Mouse (Mus musculus): ENCODE data around the gene 4921524J17Rik. TPM values are rescaled to one million over a fixed set of nuclear protein-coding genes. Genes with fewer than 3 reads are reported as not detected.

Gene 4921524J17Rik
- total and polyA plus RNA-seq, 2 experiments from 2014 or later: 40.1 to 75.7 TPM

DNA sequence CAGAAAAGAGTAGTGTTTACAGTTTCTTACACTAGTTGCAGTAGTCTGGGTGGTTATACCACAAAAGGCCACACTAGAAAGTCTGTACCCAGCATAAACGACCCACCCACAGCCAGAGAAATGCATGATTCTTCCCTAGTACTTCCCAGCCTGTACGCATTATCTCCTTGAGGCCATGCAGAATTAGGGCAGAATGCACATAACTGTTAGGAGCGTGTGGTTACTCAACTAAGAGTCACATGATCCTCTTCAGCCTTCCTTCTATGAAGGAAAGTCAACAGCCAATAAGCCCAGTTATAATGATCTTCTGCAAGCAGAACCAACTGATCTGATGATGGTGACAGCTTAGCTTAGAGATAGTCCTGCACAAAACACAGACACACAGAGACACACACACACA is 26.9 kb upstream of the 4921524J17Rik start:
- no peak for TF ChIP-seq CTCF (IDR thresholded peaks at IDR 0.05; ENCODE audit: low read depth)
- ATAC-seq: no peak
- H3K4me1 ChIP-seq (ENCODE audit: insufficient read depth): no peaks in the 10 kb centered on the region
- 78% methylated on average over 3 of the region's 3 CpGs for WGBS
- no peaks in the 10 kb centered on the region for H3K27me3 ChIP-seq (ENCODE audit: insufficient read depth, low read length)
- no peaks in the 10 kb centered on the region for H3K9me3 ChIP-seq (ENCODE audit: low read length)
- H3K36me3 ChIP-seq (ENCODE audit: insufficient read depth): no peaks in the 10 kb centered on the region
- DNase-seq: no peak
- H3K4me2 ChIP-seq (ENCODE audit: low read depth): no peak overlapping the region
- H3K4me3 ChIP-seq (ENCODE audit: low read depth, low read length): no peak overlapping the region
- no peak overlapping the region for H3K9ac ChIP-seq
- no peak overlapping the region for H3K27ac ChIP-seq (ENCODE audit: low read depth, low read length)

DNA sequence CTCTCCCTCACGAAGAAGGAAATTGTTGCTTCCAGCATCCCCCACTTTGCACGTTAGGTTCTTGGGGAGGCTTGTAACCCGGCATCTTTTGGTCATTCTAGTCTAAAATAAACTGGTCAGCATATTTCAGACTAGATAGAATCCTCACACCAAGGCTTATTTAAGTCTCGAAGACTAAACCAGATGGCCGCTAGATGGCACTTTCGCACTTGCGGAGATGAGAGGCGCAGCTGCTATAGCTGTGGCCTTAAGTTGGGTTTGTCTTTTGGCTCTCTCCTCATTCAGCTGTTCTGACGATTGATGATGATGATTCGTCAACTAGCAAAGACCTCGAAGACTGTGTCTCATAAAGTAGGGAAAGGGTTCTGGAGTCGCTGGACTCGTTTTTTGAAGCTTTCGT is 23.9 kb upstream of the 4921524J17Rik start:
- Histone ChIP-seq H3K9me3 (ENCODE audit: low read length) (no peaks in the 10 kb centered on the region), H3K9ac (no peak overlapping the region), H3K4me2 (ENCODE audit: low read depth) (no peak overlapping the region), H3K27ac (ENCODE audit: low read depth, low read length) (no peak overlapping the region), H3K4me1 (ENCODE audit: insufficient read depth) (no peaks in the 10 kb centered on the region; the same call in 1 of the 2 replicates), H3K27me3 (ENCODE audit: insufficient read depth, low read length) (no peaks in the 10 kb centered on the region), H3K4me3 (ENCODE audit: low read depth, low read length) (no peak overlapping the region), H3K36me3 (ENCODE audit: insufficient read depth) (no peaks in the 10 kb centered on the region)
- DNase-seq: peak; percentile 93
- peak; percentile 81 for ATAC-seq
- WGBS: 13% methylated on average over 14 of the region's 14 CpGs
- peak; percentile 90 for TF ChIP-seq CTCF (IDR thresholded peaks at IDR 0.05; ENCODE audit: low read depth)

DNA sequence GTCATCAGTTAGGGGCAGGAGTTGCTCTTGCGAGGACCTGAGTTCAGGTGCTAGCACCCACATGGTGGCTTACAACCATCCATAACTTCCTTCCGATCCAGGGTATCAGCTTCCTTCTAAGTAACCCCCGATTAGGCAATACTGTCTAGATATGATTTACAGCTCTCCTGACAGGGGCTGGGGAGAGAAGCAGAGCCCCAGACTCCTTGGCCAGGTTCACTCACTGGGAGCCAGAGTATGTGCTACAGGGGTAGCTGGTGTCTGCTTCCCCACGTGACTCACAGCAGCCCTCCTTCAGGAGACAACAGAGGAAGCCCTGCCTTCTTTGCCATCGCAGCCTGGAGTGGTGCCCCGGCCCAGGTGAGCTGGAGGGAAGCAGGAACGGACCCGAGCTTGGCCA is 22.1 kb upstream of the 4921524J17Rik start:
- DNase-seq (no peak), ATAC-seq (no peak)
- WGBS: 69% methylated on average over 8 of the region's 8 CpGs
- TF ChIP-seq CTCF (IDR thresholded peaks at IDR 0.05; ENCODE audit: low read depth): no peak
- Histone ChIP-seq H3K4me1 (ENCODE audit: insufficient read depth) (no peaks in the 10 kb centered on the region; the same call in 1 of the 2 replicates), H3K9ac (no peak overlapping the region), H3K4me2 (ENCODE audit: low read depth) (no peak overlapping the region), H3K27ac (ENCODE audit: low read depth, low read length) (no peak overlapping the region), H3K4me3 (ENCODE audit: low read depth, low read length) (no peak overlapping the region), H3K36me3 (ENCODE audit: insufficient read depth) (no peaks in the 10 kb centered on the region), H3K9me3 (ENCODE audit: low read length) (no peaks in the 10 kb centered on the region), H3K27me3 (ENCODE audit: insufficient read depth, low read length) (no peaks in the 10 kb centered on the region)

DNA sequence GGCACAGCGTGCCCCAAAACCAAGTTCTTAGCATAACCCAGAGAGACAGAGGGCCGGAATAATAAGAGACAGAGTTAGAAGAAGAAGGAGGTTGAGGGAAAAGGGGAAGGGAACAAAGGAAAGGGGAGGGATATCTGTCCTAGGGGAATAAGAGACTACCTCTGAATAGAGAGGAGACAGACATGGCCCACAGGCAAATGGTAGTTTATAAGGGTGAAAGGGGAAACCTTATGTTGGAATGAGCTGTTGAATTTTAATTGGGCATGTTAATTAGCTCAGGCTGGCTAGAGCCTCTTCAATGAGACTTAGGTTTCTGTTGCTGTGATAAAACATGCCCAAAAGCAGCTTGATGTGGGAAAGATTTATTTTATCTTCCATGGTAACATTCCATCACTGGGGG is 20.6 kb upstream of the 4921524J17Rik start:
- Histone ChIP-seq H3K9ac (no peak overlapping the region), H3K36me3 (ENCODE audit: insufficient read depth) (no peaks in the 10 kb centered on the region), H3K4me3 (ENCODE audit: low read depth, low read length) (no peak overlapping the region), H3K27me3 (ENCODE audit: insufficient read depth, low read length) (no peaks in the 10 kb centered on the region), H3K4me1 (ENCODE audit: insufficient read depth) (no peaks in the 10 kb centered on the region; the same call in 1 of the 2 replicates), H3K4me2 (ENCODE audit: low read depth) (no peak overlapping the region), H3K27ac (ENCODE audit: low read depth, low read length) (no peak overlapping the region), H3K9me3 (ENCODE audit: low read length) (no peaks in the 10 kb centered on the region)
- TF ChIP-seq CTCF (IDR thresholded peaks at IDR 0.05; ENCODE audit: low read depth): no peak
- ATAC-seq (peak; percentile 25; the same call in 1 of the 2 replicates), DNase-seq (no peak)
- 31% methylated on average over 2 of the region's 2 CpGs for WGBS

DNA sequence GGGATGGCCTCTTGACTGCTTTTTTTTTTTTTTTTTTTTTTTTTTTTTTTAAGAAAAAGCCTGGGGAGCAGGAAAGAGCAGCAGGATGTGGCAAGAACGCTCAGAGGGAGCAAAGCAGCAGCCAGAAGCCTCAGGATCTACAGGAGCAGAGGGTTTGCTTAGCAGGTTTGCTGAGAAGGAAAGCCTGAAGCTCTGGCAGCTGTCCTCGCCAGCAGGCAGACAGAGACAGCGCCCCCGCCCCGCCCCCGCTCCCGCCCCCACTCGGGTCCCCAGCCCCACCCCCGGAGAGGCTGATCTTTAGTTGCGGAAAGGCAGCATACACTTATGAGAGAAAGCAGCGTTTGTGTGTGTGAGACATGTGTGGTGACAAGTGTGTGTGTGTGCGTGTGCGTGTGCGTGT is 19.7 kb upstream of the 4921524J17Rik start:
- Histone ChIP-seq H3K4me1 (ENCODE audit: insufficient read depth) (no peaks in the 10 kb centered on the region; the same call in 1 of the 2 replicates), H3K36me3 (ENCODE audit: insufficient read depth) (no peaks in the 10 kb centered on the region), H3K27ac (ENCODE audit: low read depth, low read length) (no peak overlapping the region), H3K4me3 (ENCODE audit: low read depth, low read length) (peak overlapping the region; percentile 7; the same call in 1 of the 2 replicates), H3K4me2 (ENCODE audit: low read depth) (peak overlapping the region; percentile 29), H3K27me3 (ENCODE audit: insufficient read depth, low read length) (no peaks in the 10 kb centered on the region), H3K9ac (no peak overlapping the region), H3K9me3 (ENCODE audit: low read length) (no peaks in the 10 kb centered on the region)
- no peak for TF ChIP-seq CTCF (IDR thresholded peaks at IDR 0.05; ENCODE audit: low read depth)
- 20% methylated on average over 14 of the region's 14 CpGs for WGBS
- DNase-seq (peak; percentile 41), ATAC-seq (peak; percentile 52)

DNA sequence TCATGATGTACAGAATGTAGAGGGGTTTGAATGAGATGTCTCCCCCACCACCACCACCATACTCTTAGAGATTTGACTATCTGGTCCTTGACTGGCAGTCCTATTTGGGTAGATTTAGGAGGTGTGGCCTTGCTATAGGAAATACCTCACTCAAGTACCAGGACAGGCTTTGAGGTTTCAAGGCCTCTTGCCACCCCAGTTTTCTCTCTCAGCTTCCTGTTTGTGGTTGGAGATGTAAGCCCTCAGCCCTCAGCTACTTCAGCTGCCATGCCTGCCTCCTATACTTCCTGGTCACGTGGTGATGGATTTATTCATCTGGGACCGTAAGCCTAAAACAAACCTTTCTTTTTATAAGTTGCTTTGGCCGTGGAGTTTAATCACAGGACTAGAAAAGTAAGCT is 17.7 kb upstream of the 4921524J17Rik start:
- Histone ChIP-seq H3K9me3 (ENCODE audit: low read length) (no peaks in the 10 kb centered on the region), H3K9ac (no peak overlapping the region), H3K27me3 (ENCODE audit: insufficient read depth, low read length) (no peaks in the 10 kb centered on the region), H3K4me1 (ENCODE audit: insufficient read depth) (no peaks in the 10 kb centered on the region; the same call in 1 of the 2 replicates), H3K27ac (ENCODE audit: low read depth, low read length) (no peak overlapping the region), H3K4me2 (ENCODE audit: low read depth) (no peak overlapping the region), H3K36me3 (ENCODE audit: insufficient read depth) (no peaks in the 10 kb centered on the region), H3K4me3 (ENCODE audit: low read depth, low read length) (no peak overlapping the region)
- no peak for ATAC-seq
- DNase-seq: no peak
- no peak for TF ChIP-seq CTCF (IDR thresholded peaks at IDR 0.05; ENCODE audit: low read depth)
- 88% methylated on average over 3 of the region's 3 CpGs for WGBS

DNA sequence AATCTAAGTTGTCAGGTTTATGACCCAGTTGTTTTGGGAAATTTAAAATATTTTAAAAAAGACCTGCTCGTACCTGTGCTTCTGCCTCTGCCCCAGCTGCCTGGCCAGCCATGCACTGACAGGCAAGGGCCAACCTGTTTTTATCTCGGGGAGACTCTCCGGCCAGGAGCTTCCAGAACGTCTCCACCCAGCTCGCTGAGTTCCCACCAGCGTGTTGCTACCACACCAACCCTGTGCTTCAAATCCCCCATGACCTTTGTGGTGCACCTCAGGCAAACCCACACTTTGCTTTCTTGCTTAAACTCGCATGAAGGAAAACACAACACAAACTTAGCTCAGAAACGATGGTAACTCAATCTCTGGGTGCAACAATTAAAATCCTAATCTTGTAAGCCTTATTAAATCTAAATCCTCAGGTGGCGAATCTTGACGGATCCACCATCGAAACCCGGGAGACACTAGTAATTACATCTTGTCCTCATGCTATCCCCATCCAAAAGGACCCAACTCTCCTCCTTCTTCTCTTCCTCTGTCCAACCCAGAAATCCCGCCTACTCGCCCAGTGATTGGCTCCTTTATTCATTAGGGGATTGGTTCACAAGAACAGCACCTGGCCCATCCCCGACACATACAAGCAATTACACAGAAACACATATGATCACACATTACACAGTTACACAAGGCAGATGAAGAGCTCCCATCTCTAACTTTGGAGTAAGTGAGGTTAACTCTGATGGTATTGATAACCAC is 13.5 kb upstream of the 4921524J17Rik start:
- no peak for TF ChIP-seq CTCF (IDR thresholded peaks at IDR 0.05; ENCODE audit: low read depth)
- no peak for ATAC-seq
- H3K9ac ChIP-seq: no peak overlapping the region
- no peaks in the 10 kb centered on the region for H3K27me3 ChIP-seq (ENCODE audit: insufficient read depth, low read length)
- H3K4me2 ChIP-seq (ENCODE audit: low read depth): no peak overlapping the region
- H3K4me3 ChIP-seq (ENCODE audit: low read depth, low read length): no peak overlapping the region
- H3K27ac ChIP-seq (ENCODE audit: low read depth, low read length): no peak overlapping the region
- H3K9me3 ChIP-seq (ENCODE audit: low read length): no peaks in the 10 kb centered on the region
- no peaks in the 10 kb centered on the region for H3K4me1 ChIP-seq (ENCODE audit: insufficient read depth)
- H3K36me3 ChIP-seq (ENCODE audit: insufficient read depth): no peaks in the 10 kb centered on the region
- no peak for DNase-seq
- 90% methylated on average over 15 of the region's 15 CpGs for WGBS

All from forebrain, postnatal 0 days (tissue).